Mouse (Mus musculus): ENCODE results near the gene 1700001J03Rik. TPM values are rescaled to one million over a fixed set of nuclear protein-coding genes. Genes with fewer than 3 reads are reported as not detected.
"Not testable (repeated sequence)": the region's sequence is repeated elsewhere in the genome, so short reads cannot be mapped to it uniquely, and the experiment has no call there.

The 1700001J03Rik gene
- polyA plus RNA-seq, 1 experiment from 2014 or later = not detected

GRCm38 (mm10) chr5:146199073-146199472 lies 14.0 kb upstream of the 1700001J03Rik start:
- Histone ChIP-seq H3K27me3 (replicated peaks; ENCODE audit: control insufficient read depth, insufficient read depth, low read length) (no peaks in the 10 kb centered on the region), H3K9ac (ENCODE audit: low read length) (no peak overlapping the region), H3K4me2 (ENCODE audit: low read length) (no peak overlapping the region), H3K9me3 (ENCODE audit: control insufficient read depth, low read length) (0 out of 2 replicates have a peak, but pooled peaks cover 3% of the 10 kb centered on the region), H3K4me1 (replicated peaks; ENCODE audit: control insufficient read depth, insufficient read depth, low read length) (no peaks in the 10 kb centered on the region), H3K4me3 (ENCODE audit: low read depth, low read length) (no peak overlapping the region), H3K36me3 (ENCODE audit: control insufficient read depth, insufficient read depth, low read length) (peaks cover 10% of the 10 kb centered on the region), H3K27ac (ENCODE audit: low read depth) (no peak overlapping the region)
- ATAC-seq (replicated peaks; ENCODE audit: low FRiP score, low TSS enrichment, low read depth) = no peak
- no peak for DNase-seq (ENCODE audit: low spot score)

DNA sequence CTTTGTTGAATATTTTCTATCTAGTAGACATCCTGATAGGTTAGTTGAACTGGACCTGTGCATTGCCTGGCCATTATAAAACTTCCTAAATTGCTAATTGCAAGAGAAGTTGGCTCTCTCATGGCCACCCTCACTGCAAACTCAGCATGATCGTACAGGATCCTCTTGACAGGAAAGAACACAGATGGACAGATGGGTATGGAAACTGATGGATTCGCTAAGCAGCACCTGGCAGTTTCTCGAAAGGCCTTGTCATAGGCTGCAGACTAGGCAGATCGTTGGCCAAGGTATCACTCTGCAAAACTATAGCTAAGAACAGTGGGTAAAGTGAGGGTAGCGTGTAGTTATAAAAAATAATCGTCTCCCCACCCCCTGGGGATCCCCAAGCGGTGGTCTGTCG lies 8.3 kb upstream of the 1700001J03Rik start:
- no peak for ATAC-seq (replicated peaks; ENCODE audit: low FRiP score, low TSS enrichment, low read depth)
- H3K4me3 ChIP-seq (ENCODE audit: low read depth, low read length) = no peak overlapping the region
- H3K4me2 ChIP-seq (ENCODE audit: low read length) = no peak overlapping the region
- no peaks in the 10 kb centered on the region for H3K36me3 ChIP-seq (ENCODE audit: control insufficient read depth, insufficient read depth, low read length)
- H3K4me1 ChIP-seq (replicated peaks; ENCODE audit: control insufficient read depth, insufficient read depth, low read length) = no peaks in the 10 kb centered on the region
- H3K9ac ChIP-seq (ENCODE audit: low read length) = no peak overlapping the region
- no peak overlapping the region for H3K27ac ChIP-seq (ENCODE audit: low read depth)
- no peak for DNase-seq (ENCODE audit: low spot score)
- no peaks in the 10 kb centered on the region for H3K9me3 ChIP-seq (ENCODE audit: control insufficient read depth, low read length)
- 80% methylated on average over 8 of the region's 8 CpGs for WGBS
- H3K27me3 ChIP-seq (replicated peaks; ENCODE audit: control insufficient read depth, insufficient read depth, low read length) = no peaks in the 10 kb centered on the region

DNA sequence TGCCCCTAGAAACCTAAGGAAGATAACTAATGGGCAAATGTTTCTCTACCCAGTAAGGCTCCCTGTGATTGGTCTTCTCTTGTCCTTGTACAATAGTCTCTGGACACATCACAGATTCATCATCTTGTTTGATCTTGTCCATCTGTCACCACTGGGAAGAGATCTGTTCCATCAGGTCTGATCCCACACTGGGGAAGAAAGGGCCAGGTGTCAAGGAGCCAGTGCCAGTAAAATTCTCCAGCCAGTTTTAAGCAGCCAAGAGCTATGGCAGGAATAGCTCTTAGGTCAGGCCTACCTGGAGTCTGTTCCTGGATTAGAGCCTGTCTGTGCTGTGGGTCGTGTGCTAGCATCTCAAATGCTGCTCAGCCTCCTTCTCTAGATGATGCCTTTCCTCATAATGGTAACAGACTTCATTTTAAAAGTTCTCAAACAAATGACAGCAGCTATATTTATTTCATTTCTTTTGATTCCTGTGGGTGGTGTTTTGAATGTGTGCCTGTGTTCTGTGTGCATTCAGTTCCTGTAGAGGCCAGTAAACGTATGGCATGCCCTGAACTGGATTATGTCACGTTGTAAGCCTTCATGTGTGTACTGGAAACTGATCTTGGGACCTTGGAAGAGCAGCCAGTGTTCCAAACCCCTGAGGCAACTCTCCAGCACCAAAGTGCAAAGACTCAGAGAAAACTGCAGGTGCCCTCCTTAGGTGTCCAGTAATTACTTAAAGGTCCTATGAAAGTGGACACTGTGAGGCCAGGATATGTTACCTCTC lies 5.6 kb upstream of the 1700001J03Rik start:
- no peak for ATAC-seq (replicated peaks; ENCODE audit: low FRiP score, low TSS enrichment, low read depth)
- 61% methylated on average over 3 of the region's 3 CpGs for WGBS
- no peaks in the 10 kb centered on the region for H3K9me3 ChIP-seq (ENCODE audit: control insufficient read depth, low read length)
- H3K4me1 ChIP-seq (replicated peaks; ENCODE audit: control insufficient read depth, insufficient read depth, low read length) = no peaks in the 10 kb centered on the region
- no peak for DNase-seq (ENCODE audit: low spot score)
- H3K9ac ChIP-seq (ENCODE audit: low read length) = no peak overlapping the region
- no peaks in the 10 kb centered on the region for H3K36me3 ChIP-seq (ENCODE audit: control insufficient read depth, insufficient read depth, low read length)
- H3K4me3 ChIP-seq (ENCODE audit: low read depth, low read length) = no peak overlapping the region
- no peak overlapping the region for H3K27ac ChIP-seq (ENCODE audit: low read depth)
- no peak overlapping the region for H3K4me2 ChIP-seq (ENCODE audit: low read length)
- no peaks in the 10 kb centered on the region for H3K27me3 ChIP-seq (replicated peaks; ENCODE audit: control insufficient read depth, insufficient read depth, low read length)

GRCm38 (mm10) chr5:146190093-146190492 lies 5.0 kb upstream of the 1700001J03Rik start:
- DNase-seq (ENCODE audit: low spot score) (no peak), ATAC-seq (replicated peaks; ENCODE audit: low FRiP score, low TSS enrichment, low read depth) (no peak)
- no peak overlapping the region for H3K4me3 ChIP-seq (ENCODE audit: low read depth, low read length)
- no peak overlapping the region for H3K27ac ChIP-seq (ENCODE audit: low read depth)
- no peaks in the 10 kb centered on the region for H3K9me3 ChIP-seq (ENCODE audit: control insufficient read depth, low read length)
- H3K9ac ChIP-seq (ENCODE audit: low read length) = no peak overlapping the region
- no peaks in the 10 kb centered on the region for H3K4me1 ChIP-seq (replicated peaks; ENCODE audit: control insufficient read depth, insufficient read depth, low read length)
- 59% methylated on average over 4 of the region's 4 CpGs for WGBS
- H3K36me3 ChIP-seq (ENCODE audit: control insufficient read depth, insufficient read depth, low read length) = no peaks in the 10 kb centered on the region
- H3K4me2 ChIP-seq (ENCODE audit: low read length) = no peak overlapping the region
- H3K27me3 ChIP-seq (replicated peaks; ENCODE audit: control insufficient read depth, insufficient read depth, low read length) = no peaks in the 10 kb centered on the region

GRCm38 (mm10) chr5:146188712-146189111 lies 3.6 kb upstream of the 1700001J03Rik start:
- Histone ChIP-seq H3K4me2 (ENCODE audit: low read length) (no peak overlapping the region), H3K4me1 (replicated peaks; ENCODE audit: control insufficient read depth, insufficient read depth, low read length) (no peaks in the 10 kb centered on the region), H3K27ac (ENCODE audit: low read depth) (no peak overlapping the region), H3K9me3 (ENCODE audit: control insufficient read depth, low read length) (no peaks in the 10 kb centered on the region), H3K9ac (ENCODE audit: low read length) (no peak overlapping the region), H3K4me3 (ENCODE audit: low read depth, low read length) (no peak overlapping the region), H3K27me3 (replicated peaks; ENCODE audit: control insufficient read depth, insufficient read depth, low read length) (no peaks in the 10 kb centered on the region), H3K36me3 (ENCODE audit: control insufficient read depth, insufficient read depth, low read length) (no peaks in the 10 kb centered on the region)
- DNase-seq (ENCODE audit: low spot score) (no peak), ATAC-seq (replicated peaks; ENCODE audit: low FRiP score, low TSS enrichment, low read depth) (no peak)
- WGBS = 92% methylated on average over 7 of the region's 7 CpGs

DNA sequence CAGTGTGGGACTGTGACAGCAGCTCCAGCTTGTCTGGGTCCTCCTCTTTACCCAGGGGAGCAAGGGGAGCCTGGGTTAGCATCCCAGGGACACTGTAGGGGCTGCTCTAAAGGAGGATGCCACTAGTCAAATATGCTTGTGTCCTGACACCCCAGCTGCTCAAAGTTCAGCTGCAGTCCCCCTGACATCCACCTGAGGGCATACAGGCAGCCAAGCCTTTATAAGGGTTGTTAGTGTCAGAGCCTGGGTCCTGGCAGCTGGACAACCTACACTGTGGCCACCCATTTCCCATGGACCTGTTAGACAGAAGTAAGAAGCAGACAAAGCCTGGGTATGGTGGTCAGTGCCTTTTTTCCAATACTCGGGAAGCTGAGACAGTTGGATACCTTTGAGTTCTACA lies 3.0 kb upstream of the 1700001J03Rik start:
- Histone ChIP-seq H3K27ac (ENCODE audit: low read depth) (no peak overlapping the region), H3K4me3 (ENCODE audit: low read depth, low read length) (no peak overlapping the region), H3K9me3 (ENCODE audit: control insufficient read depth, low read length) (no peaks in the 10 kb centered on the region), H3K4me1 (replicated peaks; ENCODE audit: control insufficient read depth, insufficient read depth, low read length) (no peaks in the 10 kb centered on the region), H3K27me3 (replicated peaks; ENCODE audit: control insufficient read depth, insufficient read depth, low read length) (no peaks in the 10 kb centered on the region), H3K36me3 (ENCODE audit: control insufficient read depth, insufficient read depth, low read length) (no peaks in the 10 kb centered on the region), H3K9ac (ENCODE audit: low read length) (no peak overlapping the region), H3K4me2 (ENCODE audit: low read length) (no peak overlapping the region)
- ATAC-seq (replicated peaks; ENCODE audit: low FRiP score, low TSS enrichment, low read depth) (no peak), DNase-seq (ENCODE audit: low spot score) (no peak)
- 85% methylated on average over 1 of the region's 1 CpGs for WGBS

DNA sequence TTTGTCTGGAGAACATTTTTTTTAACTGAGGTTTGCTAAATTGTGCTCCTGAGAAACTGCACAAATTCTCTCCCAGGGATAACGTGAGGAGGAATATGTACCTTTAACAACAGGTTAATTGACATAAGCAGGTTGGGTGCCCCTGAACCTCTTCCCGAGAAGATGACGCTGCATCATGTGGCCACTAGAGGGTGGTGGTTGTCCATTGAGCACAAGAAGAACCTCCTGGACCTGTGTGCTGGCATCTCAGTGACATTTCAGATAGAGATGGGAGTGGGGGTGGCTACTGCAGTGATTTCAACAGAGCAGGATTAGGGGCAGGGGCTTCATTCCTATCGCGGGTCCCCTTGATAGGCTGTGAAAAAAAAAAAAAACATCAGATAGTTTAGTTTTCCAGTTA lies 2.3 kb upstream of the 1700001J03Rik start:
- not testable (repeated sequence) for H3K27me3 ChIP-seq (replicated peaks; ENCODE audit: control insufficient read depth, insufficient read depth, low read length); H3K27ac ChIP-seq (ENCODE audit: low read depth); H3K4me1 ChIP-seq (replicated peaks; ENCODE audit: control insufficient read depth, insufficient read depth, low read length); H3K9me3 ChIP-seq (ENCODE audit: control insufficient read depth, low read length); ATAC-seq (replicated peaks; ENCODE audit: low FRiP score, low TSS enrichment, low read depth); H3K9ac ChIP-seq (ENCODE audit: low read length); H3K4me2 ChIP-seq (ENCODE audit: low read length); H3K36me3 ChIP-seq (ENCODE audit: control insufficient read depth, insufficient read depth, low read length); H3K4me3 ChIP-seq (ENCODE audit: low read depth, low read length)
- DNase-seq (ENCODE audit: low spot score) = peak; percentile 74
- 27% methylated on average over 5 of the region's 5 CpGs for WGBS

- H3K27me3 ChIP-seq (replicated peaks; ENCODE audit: control insufficient read depth, insufficient read depth, low read length); H3K4me2 ChIP-seq (ENCODE audit: low read length); ATAC-seq (replicated peaks; ENCODE audit: low FRiP score, low TSS enrichment, low read depth); H3K9me3 ChIP-seq (ENCODE audit: control insufficient read depth, low read length); H3K27ac ChIP-seq (ENCODE audit: low read depth); H3K36me3 ChIP-seq (ENCODE audit: control insufficient read depth, insufficient read depth, low read length); H3K4me1 ChIP-seq (replicated peaks; ENCODE audit: control insufficient read depth, insufficient read depth, low read length); H3K4me3 ChIP-seq (ENCODE audit: low read depth, low read length); DNase-seq (ENCODE audit: low spot score); H3K9ac ChIP-seq (ENCODE audit: low read length): not testable (repeated sequence)
- 61% methylated on average over 4 of the region's 4 CpGs for WGBS
These were observed 12.4 kb downstream of the 1700001J03Rik start for GRCm38 (mm10) chr5:146172744-146173143.

DNA sequence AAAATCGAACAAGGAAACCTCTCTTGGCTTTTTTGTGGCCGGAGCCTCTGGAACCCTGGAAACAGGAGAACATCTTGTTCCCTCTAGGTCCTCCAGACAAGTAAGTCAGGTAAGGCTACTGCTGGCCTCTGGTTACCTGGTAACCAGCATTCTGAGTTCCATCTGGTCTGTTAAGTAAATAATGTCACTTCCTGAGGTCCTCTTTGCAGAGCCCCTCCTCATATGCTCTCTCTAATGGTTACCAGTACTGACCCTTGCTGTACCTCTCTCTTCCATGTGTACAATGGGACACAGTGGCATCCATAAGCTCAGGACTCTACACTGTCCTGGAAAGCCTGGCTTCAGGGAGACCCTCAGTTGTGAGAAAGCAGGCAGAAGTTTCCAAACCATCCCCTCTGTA lies 14.5 kb downstream of the 1700001J03Rik start, which contains the start of gene Gm6309:
Gene Gm6309 (minus strand): TSS at position 101 of the 400 bp plus-strand sequence.
- not testable (repeated sequence) for H3K27me3 ChIP-seq (replicated peaks; ENCODE audit: control insufficient read depth, insufficient read depth, low read length); ATAC-seq (replicated peaks; ENCODE audit: low FRiP score, low TSS enrichment, low read depth); H3K9me3 ChIP-seq (ENCODE audit: control insufficient read depth, low read length); H3K4me3 ChIP-seq (ENCODE audit: low read depth, low read length); H3K36me3 ChIP-seq (ENCODE audit: control insufficient read depth, insufficient read depth, low read length); H3K9ac ChIP-seq (ENCODE audit: low read length); H3K27ac ChIP-seq (ENCODE audit: low read depth); H3K4me1 ChIP-seq (replicated peaks; ENCODE audit: control insufficient read depth, insufficient read depth, low read length); H3K4me2 ChIP-seq (ENCODE audit: low read length); DNase-seq (ENCODE audit: low spot score)
- WGBS = 81% methylated on average over 2 of the region's 2 CpGs

Data from intestine, embryonic 14.5 days (tissue).